Mouse (Mus musculus): ENCODE results near the gene Entpd8. TPM values are rescaled to one million over a fixed set of nuclear protein-coding genes. Genes with fewer than 3 reads are reported as not detected.

Entpd8 gene
- polyA plus RNA-seq, 1 experiment: 0.14 TPM

GRCm38 (mm10) chr2:25106045-25106444, 25.9 kb downstream of the Entpd8 start:
- Histone ChIP-seq H3K4me1 (ENCODE audit: control insufficient read depth, insufficient read depth, insufficient read length) (no peaks in the 10 kb centered on the region), H3K27ac (ENCODE audit: insufficient read depth, low read length) (no peak overlapping the region)
- TF ChIP-seq POLR2A (IDR thresholded peaks at IDR 0.05; ENCODE audit: low read depth, low read length): no peak

DNA sequence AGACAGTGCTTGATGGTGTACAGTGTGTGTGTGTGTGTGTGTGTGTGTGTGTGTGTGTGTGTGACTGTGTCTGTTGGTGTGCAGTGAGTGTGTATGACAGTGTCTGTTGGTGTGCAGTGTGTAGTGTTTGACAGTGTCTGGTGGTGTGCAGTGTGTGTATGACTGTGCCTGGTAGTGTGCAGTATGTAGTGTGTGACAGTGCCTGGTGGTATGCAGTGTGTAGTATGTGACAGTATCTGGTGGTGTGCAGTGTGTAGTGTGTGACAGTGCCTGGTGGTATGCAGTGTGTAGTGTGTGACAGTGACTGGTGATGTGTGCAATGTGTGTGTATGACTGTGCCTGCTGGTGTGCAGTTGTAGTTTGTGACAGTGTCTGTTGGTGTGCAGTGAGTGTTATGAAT, 29.4 kb downstream of the Entpd8 start:
- DNase-seq (ENCODE audit: low read depth in 1 of 2, low spot score in 2 of 2): no peak
- H3K4me3 ChIP-seq (ENCODE audit: extremely low read depth, insufficient read depth, insufficient read length): no peak overlapping the region
- no peaks in the 10 kb centered on the region for H3K4me1 ChIP-seq (ENCODE audit: control insufficient read depth, insufficient read depth, insufficient read length)
- TF ChIP-seq CTCF (IDR thresholded peaks at IDR 0.05; ENCODE audit: extremely low read depth, insufficient read depth, insufficient read length, insufficient replicate concordance): no peak
- TF ChIP-seq POLR2A (IDR thresholded peaks at IDR 0.05; ENCODE audit: low read depth, low read length): no peak
- no peaks in the 10 kb centered on the region for H3K36me3 ChIP-seq (ENCODE audit: control insufficient read depth, insufficient read depth, low read length)
- no peak overlapping the region for H3K27ac ChIP-seq (ENCODE audit: insufficient read depth, low read length)
- H3K27me3 ChIP-seq (ENCODE audit: control insufficient read depth, insufficient read depth, low read length): no peaks in the 10 kb centered on the region

More at GRCm38 (mm10) chr2:25106045-25106444, 25.9 kb downstream of the Entpd8 start:
- no peaks in the 10 kb centered on the region for H3K27me3 ChIP-seq (ENCODE audit: control insufficient read depth, insufficient read depth, low read length)
- H3K4me3 ChIP-seq (ENCODE audit: extremely low read depth, insufficient read depth, insufficient read length): no peak overlapping the region
- H3K36me3 ChIP-seq (ENCODE audit: control insufficient read depth, insufficient read depth, low read length): no peaks in the 10 kb centered on the region
- DNase-seq (ENCODE audit: low read depth in 1 of 2, low spot score in 2 of 2): no peak
- WGBS: 73% methylated on average over 3 of the region's 3 CpGs

DNA sequence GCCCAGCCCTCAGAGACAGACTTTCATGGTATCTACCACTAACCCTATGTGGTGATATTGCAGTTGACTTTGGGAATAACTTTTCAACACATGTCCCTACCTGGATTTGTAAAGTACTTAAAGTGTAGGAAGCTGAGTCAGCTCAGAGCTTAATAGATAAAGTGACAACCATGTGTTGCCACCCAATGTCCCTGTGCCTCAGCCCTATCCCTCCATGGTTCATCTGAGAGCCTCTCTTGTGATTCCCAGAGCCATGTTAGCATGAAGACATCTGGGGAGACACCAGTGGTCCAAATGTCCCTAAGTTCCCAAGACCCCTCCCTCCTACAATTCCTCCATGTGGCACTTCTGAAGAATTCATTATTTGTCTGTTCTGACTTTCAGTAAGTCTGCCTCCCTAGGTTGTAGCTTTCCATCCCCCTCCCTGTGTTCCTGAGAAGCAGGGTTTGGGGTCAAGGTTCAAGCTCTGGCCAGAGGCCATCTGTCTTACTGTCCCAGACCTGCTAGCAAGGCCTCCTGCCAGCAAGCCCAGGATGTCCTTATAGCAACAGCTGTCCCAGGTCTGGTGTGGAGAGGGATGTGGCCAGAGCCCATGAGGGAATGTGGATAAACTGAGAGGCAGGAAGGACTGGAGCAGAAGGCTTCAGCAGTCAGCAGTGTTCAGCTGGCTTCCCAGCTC, 30.5 kb downstream of the Entpd8 start:
- no peak for DNase-seq (ENCODE audit: low read depth in 1 of 2, low spot score in 2 of 2)
- no peaks in the 10 kb centered on the region for H3K27me3 ChIP-seq (ENCODE audit: control insufficient read depth, insufficient read depth, low read length)

DNA sequence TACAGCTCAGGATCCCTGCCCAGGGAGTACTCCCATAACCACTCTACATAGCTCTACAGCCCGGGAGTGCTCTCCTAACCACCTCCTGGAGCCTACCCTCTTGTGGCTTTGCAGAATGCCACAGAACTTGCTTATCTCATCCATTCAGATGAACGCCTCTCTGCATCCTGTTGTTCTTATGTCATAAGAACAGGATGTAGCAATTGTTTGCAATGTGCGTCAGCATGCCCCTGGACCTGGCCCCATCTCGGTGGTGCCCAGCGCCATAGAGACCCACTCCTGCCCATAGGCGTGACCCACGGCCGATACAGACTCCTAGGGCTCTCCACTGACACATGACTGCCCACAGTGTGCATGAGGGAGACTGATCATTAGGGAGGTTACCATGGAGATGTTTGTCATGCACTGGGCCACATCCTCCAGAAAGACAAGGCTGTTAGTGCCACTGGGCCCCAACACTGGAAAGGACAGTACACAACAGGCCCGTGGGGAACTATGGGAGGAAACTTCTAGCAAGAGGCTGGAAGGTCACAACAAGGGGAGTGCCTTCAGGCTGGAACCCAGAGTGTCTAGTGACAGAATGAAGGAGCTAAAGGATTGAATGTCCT, 31.2 kb downstream of the Entpd8 start:
- Histone ChIP-seq H3K4me1 (ENCODE audit: control insufficient read depth, insufficient read depth, insufficient read length) (no peaks in the 10 kb centered on the region), H3K27me3 (ENCODE audit: control insufficient read depth, insufficient read depth, low read length) (no peaks in the 10 kb centered on the region), H3K36me3 (ENCODE audit: control insufficient read depth, insufficient read depth, low read length) (no peaks in the 10 kb centered on the region), H3K27ac (ENCODE audit: insufficient read depth, low read length) (no peak overlapping the region), H3K4me3 (ENCODE audit: extremely low read depth, insufficient read depth, insufficient read length) (no peak overlapping the region)
- DNase-seq (ENCODE audit: low read depth in 1 of 2, low spot score in 2 of 2): peak in 1 of 2 experiments; percentile 3
- TF ChIP-seq POLR2A (IDR thresholded peaks at IDR 0.05; ENCODE audit: low read depth, low read length) (no peak), CTCF (IDR thresholded peaks at IDR 0.05; ENCODE audit: extremely low read depth, insufficient read depth, insufficient read length, insufficient replicate concordance) (no peak)
- 30% methylated on average over 9 of the region's 9 CpGs for WGBS

More for the DNA sequence above, 30.5 kb downstream of the Entpd8 start:
- Histone ChIP-seq H3K27ac (ENCODE audit: insufficient read depth, low read length) (no peak overlapping the region), H3K4me3 (ENCODE audit: extremely low read depth, insufficient read depth, insufficient read length) (no peak overlapping the region), H3K4me1 (ENCODE audit: control insufficient read depth, insufficient read depth, insufficient read length) (no peaks in the 10 kb centered on the region), H3K36me3 (ENCODE audit: control insufficient read depth, insufficient read depth, low read length) (no peaks in the 10 kb centered on the region)
- TF ChIP-seq CTCF (IDR thresholded peaks at IDR 0.05; ENCODE audit: extremely low read depth, insufficient read depth, insufficient read length, insufficient replicate concordance) (no peak), POLR2A (IDR thresholded peaks at IDR 0.05; ENCODE audit: low read depth, low read length) (no peak)

DNA sequence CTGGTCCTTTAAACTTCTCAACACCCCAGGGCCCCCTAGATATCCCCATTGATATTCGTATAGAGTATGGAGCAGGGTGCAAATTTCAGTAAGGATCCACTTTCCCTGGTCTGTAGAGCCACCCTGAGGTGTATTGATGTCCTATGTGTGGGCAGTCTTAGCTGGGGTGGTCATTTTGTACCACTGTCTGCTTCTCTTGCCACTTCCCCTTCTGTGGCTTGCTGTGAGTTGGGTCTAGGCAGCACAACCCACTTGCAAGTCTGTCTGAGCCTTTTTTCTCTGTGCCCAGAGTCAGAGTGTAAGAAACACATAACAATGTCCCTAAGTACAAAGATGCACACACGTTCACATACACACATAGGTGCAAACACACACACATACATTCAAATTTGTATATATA, 34.2 kb downstream of the Entpd8 start:
- no peak overlapping the region for H3K4me3 ChIP-seq (ENCODE audit: extremely low read depth, insufficient read depth, insufficient read length)
- DNase-seq (ENCODE audit: low read depth in 1 of 2, low spot score in 2 of 2): no peak
- no peaks in the 10 kb centered on the region for H3K27me3 ChIP-seq (ENCODE audit: control insufficient read depth, insufficient read depth, low read length)
- no peaks in the 10 kb centered on the region for H3K36me3 ChIP-seq (ENCODE audit: control insufficient read depth, insufficient read depth, low read length)
- 47% methylated on average over 2 of the region's 2 CpGs for WGBS
- TF ChIP-seq CTCF (IDR thresholded peaks at IDR 0.05; ENCODE audit: extremely low read depth, insufficient read depth, insufficient read length, insufficient replicate concordance) (no peak), POLR2A (IDR thresholded peaks at IDR 0.05; ENCODE audit: low read depth, low read length) (no peak)
- H3K4me1 ChIP-seq (ENCODE audit: control insufficient read depth, insufficient read depth, insufficient read length): no peaks in the 10 kb centered on the region
- no peak overlapping the region for H3K27ac ChIP-seq (ENCODE audit: insufficient read depth, low read length)

DNA sequence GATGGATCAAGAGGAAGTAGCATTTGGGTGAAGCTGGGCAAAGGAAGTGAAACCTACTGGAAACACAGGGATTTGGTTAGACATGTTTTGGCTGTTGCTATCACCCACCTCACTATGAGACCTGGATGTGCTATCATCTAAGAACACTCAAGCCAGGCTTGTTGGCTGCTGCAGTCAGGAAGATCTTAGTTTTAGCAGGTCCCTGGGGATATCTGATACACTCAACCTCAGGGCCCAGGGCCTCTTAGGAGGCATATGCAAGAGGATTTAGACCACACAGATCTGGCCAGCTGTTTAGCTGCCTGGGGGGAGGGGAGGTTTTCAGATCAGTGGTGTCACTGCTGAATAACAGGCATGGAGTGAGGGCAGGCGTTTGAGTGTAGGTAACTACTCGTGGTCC, 35.3 kb downstream of the Entpd8 start:
- H3K27me3 ChIP-seq (ENCODE audit: control insufficient read depth, insufficient read depth, low read length): no peaks in the 10 kb centered on the region
- no peak for DNase-seq (ENCODE audit: low read depth in 1 of 2, low spot score in 2 of 2)
- TF ChIP-seq CTCF (IDR thresholded peaks at IDR 0.05; ENCODE audit: extremely low read depth, insufficient read depth, insufficient read length, insufficient replicate concordance): no peak
- no peak for TF ChIP-seq POLR2A (IDR thresholded peaks at IDR 0.05; ENCODE audit: low read depth, low read length)
- H3K4me3 ChIP-seq (ENCODE audit: extremely low read depth, insufficient read depth, insufficient read length): no peak overlapping the region
- no peak overlapping the region for H3K27ac ChIP-seq (ENCODE audit: insufficient read depth, low read length)
- no peaks in the 10 kb centered on the region for H3K4me1 ChIP-seq (ENCODE audit: control insufficient read depth, insufficient read depth, insufficient read length)
- H3K36me3 ChIP-seq (ENCODE audit: control insufficient read depth, insufficient read depth, low read length): no peaks in the 10 kb centered on the region
- WGBS: 34% methylated on average over 2 of the region's 2 CpGs

- no peaks in the 10 kb centered on the region for H3K36me3 ChIP-seq (ENCODE audit: control insufficient read depth, insufficient read depth, low read length)
- H3K27me3 ChIP-seq (ENCODE audit: control insufficient read depth, insufficient read depth, low read length): no peaks in the 10 kb centered on the region
- 0 out of 2 replicates have a peak, but pooled peaks cover 4% of the 10 kb centered on the region for H3K4me1 ChIP-seq (ENCODE audit: control insufficient read depth, insufficient read depth, insufficient read length)
- TF ChIP-seq POLR2A (IDR thresholded peaks at IDR 0.05; ENCODE audit: low read depth, low read length) (no peak), CTCF (IDR thresholded peaks at IDR 0.05; ENCODE audit: extremely low read depth, insufficient read depth, insufficient read length, insufficient replicate concordance) (no peak)
- no peak overlapping the region for H3K4me3 ChIP-seq (ENCODE audit: extremely low read depth, insufficient read depth, insufficient read length)
- DNase-seq (ENCODE audit: low read depth in 1 of 2, low spot score in 2 of 2): no peak
- WGBS: 14% methylated on average over 7 of the region's 7 CpGs
- H3K27ac ChIP-seq (ENCODE audit: insufficient read depth, low read length): no peak overlapping the region
These were observed 40.9 kb downstream of the Entpd8 start for GRCm38 (mm10) chr2:25120963-25121362.
